Mouse (Mus musculus): ENCODE data around the gene Eva1b. TPM values are rescaled to one million over a fixed set of nuclear protein-coding genes. Genes with fewer than 3 reads are reported as not detected.
"Not testable (repeated sequence)": the region's sequence is repeated elsewhere in the genome, so short reads cannot be mapped to it uniquely, and the experiment has no call there.

Eva1b gene
- total RNA-seq, 4 experiments from 2014 or later: 2.4 to 5.6 (median 3.1) TPM

- no peak for DNase-seq (ENCODE audit: low spot score in 2 of 2)
Measured at GRCm38 (mm10) chr4:126152864-126153263, 5.3 kb downstream of the Eva1b start.

- no peak for DNase-seq (ENCODE audit: low spot score in 2 of 2)
Measured at GRCm38 (mm10) chr4:126155183-126155582, 7.6 kb downstream of the Eva1b start.

- DNase-seq (ENCODE audit: low spot score in 2 of 2): no peak
Measured at GRCm38 (mm10) chr4:126155869-126156268, 8.3 kb downstream of the Eva1b start.

GRCm38 (mm10) chr4:126156617-126157016 lies 9.1 kb downstream of the Eva1b start:
- DNase-seq (ENCODE audit: low spot score in 2 of 2): no peak

GRCm38 (mm10) chr4:126157562-126157961 lies 10.0 kb downstream of the Eva1b start:
- DNase-seq (ENCODE audit: low spot score in 2 of 2): no peak

GRCm38 (mm10) chr4:126159455-126159854 lies 11.9 kb downstream of the Eva1b start:
- DNase-seq (ENCODE audit: low spot score in 2 of 2): no peak

- no peak for DNase-seq (ENCODE audit: low spot score in 2 of 2)
Measured at GRCm38 (mm10) chr4:126160981-126161380, 13.4 kb downstream of the Eva1b start.

- no peak for DNase-seq (ENCODE audit: low spot score in 2 of 2)
Measured at GRCm38 (mm10) chr4:126161456-126161855, 13.9 kb downstream of the Eva1b start.

- DNase-seq (ENCODE audit: low spot score in 2 of 2): no peak
Measured at GRCm38 (mm10) chr4:126161986-126162385, 14.4 kb downstream of the Eva1b start.

GRCm38 (mm10) chr4:126162544-126163066 lies 15.1 kb downstream of the Eva1b start:
- peak; percentile 61 to 73 for DNase-seq (ENCODE audit: low spot score in 2 of 2)

- no peak for DNase-seq (ENCODE audit: low spot score in 2 of 2)
Measured at GRCm38 (mm10) chr4:126163067-126163659, 15.6 kb downstream of the Eva1b start, which contains the start of gene Sh3d21. Gene Sh3d21 (minus strand): TSS chr4:126163491.

GRCm38 (mm10) chr4:126163685-126164084 lies 16.1 kb downstream of the Eva1b start:
- DNase-seq (ENCODE audit: low spot score in 2 of 2): no peak

GRCm38 (mm10) chr4:126165092-126165491 lies 17.5 kb downstream of the Eva1b start:
- not testable (repeated sequence) for DNase-seq (ENCODE audit: low spot score in 2 of 2)

GRCm38 (mm10) chr4:126166084-126166483 lies 18.5 kb downstream of the Eva1b start:
- DNase-seq (ENCODE audit: low spot score in 2 of 2): no peak

- DNase-seq (ENCODE audit: low spot score in 2 of 2): no peak
Measured at GRCm38 (mm10) chr4:126168851-126169250, 21.3 kb downstream of the Eva1b start.

GRCm38 (mm10) chr4:126170737-126171136 lies 23.2 kb downstream of the Eva1b start:
- not testable (repeated sequence) for DNase-seq (ENCODE audit: low spot score in 2 of 2)

- no peak for DNase-seq (ENCODE audit: low spot score in 2 of 2)
Measured at GRCm38 (mm10) chr4:126173800-126174199, 26.3 kb downstream of the Eva1b start.

GRCm38 (mm10) chr4:126175980-126176379 lies 28.4 kb downstream of the Eva1b start:
- DNase-seq (ENCODE audit: low spot score in 2 of 2): not testable (repeated sequence)

GRCm38 (mm10) chr4:126181170-126181957 lies 33.8 kb downstream of the Eva1b start:
- no peak for DNase-seq (ENCODE audit: low spot score in 2 of 2)

GRCm38 (mm10) chr4:126183034-126183433 lies 35.5 kb downstream of the Eva1b start:
- DNase-seq (ENCODE audit: low spot score in 2 of 2): no peak

GRCm38 (mm10) chr4:126187096-126187495 lies 39.6 kb downstream of the Eva1b start:
- DNase-seq (ENCODE audit: low spot score in 2 of 2): no peak

GRCm38 (mm10) chr4:126190636-126191035 lies 43.1 kb downstream of the Eva1b start:
- no peak for DNase-seq (ENCODE audit: low spot score in 2 of 2)

GRCm38 (mm10) chr4:126194216-126194615 lies 46.7 kb downstream of the Eva1b start:
- no peak for DNase-seq (ENCODE audit: low spot score in 2 of 2)
